Mouse (Mus musculus) gastrocnemius, adult 18-20 months (tissue): ENCODE results near the gene Ripor3. TPM values are rescaled to one million over a fixed set of nuclear protein-coding genes. Genes with fewer than 3 reads are reported as not detected.

ENCODE experiments used
- DNase-seq: peaks from one replicate; pipeline ENCODE4 v3.0.0; 2021; ENCODE audit warnings: low spot score
- total RNA-seq, 2 experiments: library from RNA; stranded (reverse); gene quantifications; 2 replicates each; pipeline ENCODE4 v1.2.3; 2021

Gene Ripor3
- total RNA-seq, 2 experiments from 2014 or later = 0.09 to 0.11 TPM

GRCm38 (mm10) chr2:167989310-167989709 is 21.1 kb downstream of the Ripor3 start:
- DNase-seq = no peak

- DNase-seq = no peak
These were observed 22.8 kb downstream of the Ripor3 start for GRCm38 (mm10) chr2:167987640-167988039.

GRCm38 (mm10) chr2:167986762-167987161 is 23.7 kb downstream of the Ripor3 start:
- DNase-seq = no peak

DNA sequence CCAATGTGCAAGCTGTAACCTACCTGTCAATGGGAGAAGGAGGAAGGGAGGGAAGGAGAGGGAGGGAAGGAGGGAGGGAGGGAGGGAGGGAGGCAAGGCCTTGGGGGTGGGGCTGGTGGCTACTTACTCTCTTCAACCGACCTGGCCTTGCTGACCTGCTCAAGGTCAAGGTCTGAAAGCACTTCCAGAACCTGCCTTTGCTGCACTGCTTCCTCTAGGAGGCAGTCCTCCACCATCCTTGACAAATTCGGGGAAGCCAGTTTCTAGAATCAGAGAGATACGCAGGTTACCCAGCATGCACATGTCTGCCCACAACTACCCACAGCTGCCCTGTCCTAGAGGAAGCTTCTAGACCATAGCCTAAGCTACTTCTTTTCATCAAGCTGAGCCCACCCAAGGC is 25.5 kb downstream of the Ripor3 start:
- no peak for DNase-seq

DNA sequence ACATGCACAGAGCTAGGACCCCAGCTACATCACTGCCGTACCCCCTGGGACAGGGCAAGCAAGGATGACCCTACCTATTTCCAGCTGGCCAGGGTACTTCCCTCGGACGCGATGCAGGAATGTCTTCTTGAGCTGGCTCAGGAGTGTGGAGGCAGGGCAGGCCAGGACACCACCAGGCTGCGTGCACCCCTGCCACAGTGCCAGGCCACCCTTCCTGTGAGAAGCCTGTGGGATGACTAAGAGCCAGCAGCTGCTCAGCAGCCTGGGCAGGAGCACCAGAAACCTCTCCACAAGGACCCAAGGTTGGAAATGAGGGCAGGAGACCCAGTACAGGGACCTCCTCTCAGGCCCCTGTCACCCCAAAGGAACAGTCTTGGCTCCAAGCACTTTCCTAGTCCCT is 26.0 kb downstream of the Ripor3 start:
- DNase-seq = no peak

DNA sequence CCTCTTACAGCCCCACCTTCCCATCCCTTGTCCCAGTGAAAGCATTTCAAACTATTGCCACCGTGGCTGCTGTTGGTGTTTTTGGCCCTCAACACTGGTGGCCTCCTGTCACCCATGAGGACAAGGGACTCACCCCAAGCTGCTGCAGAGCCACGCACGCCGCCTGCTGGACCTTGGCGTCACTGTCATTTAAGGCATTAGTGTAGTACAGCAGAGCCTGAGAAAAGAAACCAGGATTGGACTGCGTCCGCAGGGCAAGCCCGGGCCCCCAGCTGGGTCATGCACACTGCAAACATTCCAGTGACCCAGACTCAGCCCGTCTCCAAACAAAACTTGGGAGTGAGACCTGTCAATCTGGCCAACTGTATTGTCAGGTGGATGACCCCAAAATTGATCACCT is 27.8 kb downstream of the Ripor3 start:
- DNase-seq = no peak

DNA sequence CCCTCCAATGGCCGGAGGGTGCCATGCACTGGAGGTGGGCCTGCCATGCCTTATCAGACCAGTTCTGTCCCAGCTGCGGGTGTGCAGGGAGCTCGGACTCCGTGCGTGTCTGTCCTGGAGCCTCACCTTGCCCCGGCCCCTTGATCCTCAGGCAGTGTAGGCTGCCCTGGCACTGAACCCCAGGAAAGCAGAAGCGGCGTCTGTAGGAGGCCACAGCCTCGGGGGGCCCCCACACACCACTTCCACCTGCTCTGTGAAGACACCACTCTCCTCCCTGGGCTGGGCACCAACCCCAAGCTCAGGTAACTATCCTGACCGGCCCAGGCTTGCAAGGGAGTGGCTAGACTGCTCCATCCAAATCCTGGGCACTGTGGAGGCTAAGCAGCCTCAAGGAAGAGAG is 30.0 kb downstream of the Ripor3 start:
- DNase-seq = no peak

DNA sequence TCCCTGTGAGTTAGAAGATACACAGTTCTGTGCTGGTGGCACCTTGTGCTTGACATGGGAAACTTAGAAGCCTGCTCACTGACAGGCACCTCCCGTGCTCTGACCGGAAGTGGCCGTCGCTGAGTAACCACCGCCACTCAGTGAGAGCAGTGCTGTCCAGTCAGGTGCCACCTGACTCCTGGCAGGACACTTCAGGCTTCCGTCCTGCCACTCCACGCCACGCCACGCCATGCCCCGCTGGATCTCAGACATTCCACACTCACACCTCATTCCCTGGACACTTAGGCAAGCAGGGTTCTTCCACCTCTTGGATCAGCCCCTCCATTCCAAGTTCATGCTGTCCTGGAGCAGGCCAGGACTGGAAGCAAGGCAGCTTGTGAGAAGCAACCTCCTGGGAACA is 32.1 kb downstream of the Ripor3 start:
- DNase-seq = no peak

DNA sequence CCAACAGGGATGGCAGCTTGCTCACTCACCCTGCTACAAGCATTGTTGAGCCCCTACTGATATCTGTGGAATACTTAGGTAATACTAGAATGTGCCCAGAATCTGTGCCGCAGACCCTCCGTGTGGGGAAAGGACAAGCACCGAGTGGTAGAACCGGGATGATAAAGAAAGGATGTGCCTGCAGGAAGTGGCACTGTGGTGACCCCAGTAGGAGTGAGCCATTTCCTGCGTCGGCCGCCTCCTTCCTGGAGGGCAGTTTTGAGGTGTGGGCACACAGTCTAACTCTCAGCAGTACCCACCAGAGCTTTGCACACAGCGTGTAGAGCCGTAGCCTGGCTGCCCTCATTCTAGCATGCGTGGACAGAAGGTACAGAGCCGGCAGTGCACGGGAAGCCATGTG is 34.7 kb downstream of the Ripor3 start:
- no peak for DNase-seq

GRCm38 (mm10) chr2:167972809-167973208 is 37.6 kb downstream of the Ripor3 start:
- DNase-seq = no peak

GRCm38 (mm10) chr2:167972146-167972545 is 38.3 kb downstream of the Ripor3 start:
- no peak for DNase-seq

- peak; percentile 43 for DNase-seq
These were observed 40.4 kb downstream of the Ripor3 start for GRCm38 (mm10) chr2:167969851-167970541.

DNA sequence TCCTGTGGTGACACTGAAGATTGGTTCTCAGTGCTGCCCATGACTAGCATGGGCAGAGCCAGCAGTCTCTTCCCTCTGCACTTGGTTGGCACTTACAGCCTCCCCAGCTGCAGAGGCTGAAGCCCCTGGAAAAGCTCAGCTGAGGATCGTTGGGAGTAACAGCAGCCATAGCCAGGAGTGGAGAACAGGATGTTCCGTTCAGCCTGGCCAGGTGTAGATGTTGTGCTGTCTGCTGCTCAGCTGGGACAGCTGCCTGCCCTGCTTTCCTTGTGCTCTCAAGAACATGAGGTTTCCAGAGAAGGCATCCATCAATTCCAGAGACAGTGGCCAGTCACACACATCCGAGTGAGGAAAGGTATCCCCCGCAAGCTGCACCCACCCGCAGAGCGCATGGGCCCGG is 41.9 kb downstream of the Ripor3 start:
- peak; percentile 52 for DNase-seq

GRCm38 (mm10) chr2:167965911-167966310 is 44.5 kb downstream of the Ripor3 start:
- no peak for DNase-seq

DNA sequence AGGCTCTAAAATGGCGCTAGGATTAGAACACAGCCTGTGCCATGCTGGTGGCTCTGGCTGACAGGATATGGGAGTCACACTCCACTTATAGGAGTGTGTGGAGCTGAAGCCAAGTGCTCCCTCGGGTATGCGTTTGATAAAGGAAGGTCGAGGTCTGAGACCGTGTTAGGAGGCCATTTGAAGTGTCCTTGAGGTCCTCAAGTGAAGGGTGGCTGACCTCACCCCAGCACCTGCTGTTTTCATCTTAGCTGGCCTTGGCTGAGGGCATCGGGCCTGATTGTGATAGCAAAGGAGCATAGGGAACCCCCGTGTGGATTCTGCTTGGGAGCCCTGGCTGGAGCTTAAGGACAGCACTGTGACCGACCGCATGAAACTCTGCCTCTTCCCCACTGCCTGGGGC is 46.1 kb downstream of the Ripor3 start:
- DNase-seq = no peak

- DNase-seq = no peak
These were observed 46.6 kb downstream of the Ripor3 start for GRCm38 (mm10) chr2:167963778-167964300.

DNA sequence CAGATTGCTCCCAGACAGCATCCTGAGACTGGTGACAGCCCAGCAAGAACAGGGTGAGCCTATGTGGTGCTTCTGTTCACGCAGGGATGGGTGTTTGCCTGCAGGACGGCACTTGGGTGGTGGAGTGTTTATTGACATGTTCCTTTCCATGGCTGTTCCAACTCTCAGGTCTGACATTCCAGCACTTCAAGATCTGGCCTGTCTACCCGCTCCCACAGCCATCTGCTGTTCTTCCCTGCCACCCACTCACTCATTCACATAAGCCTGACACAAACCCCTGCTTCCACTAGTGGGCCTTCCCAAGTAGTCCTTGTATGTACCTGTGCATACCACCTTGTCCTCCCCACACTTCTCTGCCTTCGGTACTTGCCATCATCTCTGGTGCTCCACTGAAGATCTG is 47.2 kb downstream of the Ripor3 start:
- DNase-seq = no peak

DNA sequence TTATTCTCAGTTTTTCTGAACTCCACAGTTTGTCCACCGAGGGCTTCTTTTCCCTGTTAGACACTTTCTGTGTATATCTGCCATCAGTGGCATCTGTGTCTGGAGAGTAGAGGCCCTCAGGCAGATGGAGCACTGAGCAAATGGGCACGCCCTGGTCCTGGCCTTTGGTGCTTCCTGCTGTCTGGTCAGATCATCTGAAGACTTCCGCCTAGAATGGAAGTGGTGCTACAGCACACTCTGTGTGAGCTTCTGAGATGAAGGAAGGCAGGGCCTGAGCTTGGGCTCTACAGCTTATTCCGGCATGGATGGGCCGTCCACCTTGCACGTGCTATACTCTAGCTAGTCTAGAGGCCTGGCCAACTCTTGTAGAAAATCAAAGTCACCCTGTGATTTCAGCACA is 48.1 kb downstream of the Ripor3 start:
- DNase-seq = no peak

- no peak for DNase-seq
These were observed 49.8 kb downstream of the Ripor3 start for GRCm38 (mm10) chr2:167960584-167960983.

GRCm38 (mm10) chr2:167959996-167960395 is 50.4 kb downstream of the Ripor3 start:
- DNase-seq = no peak

- no peak for DNase-seq
These were observed 51.0 kb downstream of the Ripor3 start for GRCm38 (mm10) chr2:167959384-167959911.

DNA sequence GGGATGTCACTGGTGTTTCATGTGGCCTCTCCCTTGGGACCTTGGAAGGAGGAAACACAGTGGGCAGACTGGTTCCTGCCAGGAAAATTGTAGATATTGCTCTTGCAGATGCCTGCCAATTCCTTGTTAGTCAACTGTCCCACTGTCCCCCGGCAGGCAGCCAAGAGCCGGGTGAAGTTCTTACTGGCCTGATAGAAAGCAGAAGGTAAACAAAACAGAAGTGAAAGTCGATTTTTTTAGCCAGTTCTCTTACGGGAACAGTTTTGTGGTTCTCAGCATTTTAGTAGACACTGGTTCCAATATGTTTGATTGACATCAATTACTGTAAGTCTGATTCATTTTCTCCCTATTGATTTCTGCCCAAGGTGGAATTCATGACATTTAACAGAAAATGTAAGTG is 51.6 kb downstream of the Ripor3 start:
- DNase-seq = peak; percentile 84

- peak; percentile 67 for DNase-seq
These were observed 52.2 kb downstream of the Ripor3 start for GRCm38 (mm10) chr2:167958082-167958788.
